Mouse (Mus musculus): Measurements from ENCODE around the gene Stk24.

- TF ChIP-seq CTCF (conservative IDR thresholded peaks at IDR 0.05; ENCODE audit: low read length), result no peak
- no peak for TF ChIP-seq NANOG (IDR thresholded peaks at IDR 0.05; ENCODE audit: borderline replicate concordance, low read length)
Observed at GRCm38 (mm10) chr14:121423341-121423751, 43.5 kb upstream of the Stk24 start.
